Mouse (Mus musculus): Measurements from ENCODE around the gene Rgmb.

Gene Rgmb

GRCm38 (mm10) chr17:15776349-15776748 is 54.5 kb downstream of the Rgmb start:
- no peak for DNase-seq (ENCODE audit: low spot score in 2 of 2)

- DNase-seq (ENCODE audit: low spot score in 2 of 2) = no peak
Measured at GRCm38 (mm10) chr17:15774565-15775215, 56.1 kb downstream of the Rgmb start.

DNA sequence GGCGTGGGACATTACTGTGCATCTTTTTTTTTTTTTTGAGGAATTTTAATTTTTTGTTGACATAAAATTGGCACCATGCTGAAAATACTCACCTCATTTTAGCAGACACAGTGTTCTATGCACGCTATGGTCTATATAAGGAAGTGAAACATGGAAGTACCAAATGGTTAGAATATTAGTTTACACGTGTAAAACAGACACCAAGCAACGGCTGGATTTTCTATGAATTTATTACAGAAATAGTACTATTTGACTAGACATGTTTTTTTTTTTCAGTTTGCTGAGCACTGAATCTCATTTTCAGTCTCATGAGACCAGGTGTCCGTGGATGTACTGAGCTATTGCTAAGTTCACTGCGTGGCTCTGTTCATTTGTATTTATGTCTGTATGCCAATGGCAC is 56.9 kb downstream of the Rgmb start:
- peak in 1 of 2 experiments; percentile 7 for DNase-seq (ENCODE audit: low spot score in 2 of 2)

DNA sequence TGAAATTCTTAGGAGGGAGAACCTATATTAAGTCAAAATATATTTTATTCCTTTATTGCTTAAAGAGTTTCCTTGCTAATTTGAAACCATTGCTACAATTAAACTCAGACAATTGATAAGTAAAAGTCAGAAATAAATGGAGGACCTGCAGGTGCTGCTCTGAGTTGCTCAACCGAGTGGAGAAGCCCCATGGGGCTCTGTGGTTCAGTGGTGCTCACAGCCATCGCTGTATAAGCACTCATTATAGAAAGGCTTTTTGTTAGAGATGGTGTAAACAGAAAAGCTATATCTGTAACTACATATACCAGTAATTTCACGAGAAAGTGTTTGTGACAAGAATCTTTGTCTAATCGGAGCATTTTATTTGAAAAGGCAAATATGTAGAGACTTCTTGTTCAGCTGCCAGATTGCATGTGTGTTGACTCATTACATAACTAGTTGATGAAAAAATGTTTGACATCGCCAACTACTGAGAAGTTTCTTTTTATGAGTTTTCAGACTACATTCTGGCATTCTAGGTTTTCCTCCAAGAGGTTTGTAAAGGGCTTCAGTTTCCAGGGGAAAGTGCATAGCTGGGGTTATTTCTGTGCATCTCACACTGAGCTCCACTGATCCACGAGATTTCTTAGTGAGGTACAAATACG is 61.6 kb downstream of the Rgmb start:
- DNase-seq (ENCODE audit: low spot score in 2 of 2) = peak in 1 of 2 experiments; percentile 20

DNA sequence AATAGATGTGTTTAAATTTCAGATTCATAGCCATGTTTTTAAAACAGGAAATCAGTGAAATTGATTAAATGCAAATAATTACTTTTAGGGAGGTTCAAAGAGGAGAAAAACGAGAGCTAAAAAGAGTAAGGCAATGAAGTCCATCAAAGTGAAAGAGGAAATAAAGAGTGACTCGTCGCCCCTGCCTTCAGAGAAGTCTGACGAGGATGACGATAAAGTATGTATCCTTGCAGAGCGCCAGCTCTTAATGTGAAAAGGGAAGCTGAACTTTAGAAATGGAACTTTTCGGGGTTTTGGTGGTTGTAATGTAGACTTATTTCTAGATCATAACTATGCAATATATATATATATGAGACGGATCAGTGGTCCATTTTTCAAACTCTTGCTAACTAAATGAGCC is 69.6 kb downstream of the Rgmb start:
- DNase-seq (ENCODE audit: low spot score in 2 of 2) = peak in 1 of 2 experiments; percentile 21
